Mouse (Mus musculus): ENCODE data around the gene Borcs6. TPM values are rescaled to one million over a fixed set of nuclear protein-coding genes. Genes with fewer than 3 reads are reported as not detected.
"Not testable (repeated sequence)": the region's sequence is repeated elsewhere in the genome, so short reads cannot be mapped to it uniquely, and the experiment has no call there.

Gene Borcs6
- polyA plus RNA-seq, 1 experiment from 2014 or later: 8.0 TPM

- Histone ChIP-seq H3K9ac (ENCODE audit: low read depth, low read length) (0 out of 2 replicates have a peak overlapping the region, but pooled peaks have one; percentile 14), H3K4me2 (ENCODE audit: low read depth, low read length) (no peak overlapping the region), H3K36me3 (ENCODE audit: control insufficient read depth, insufficient read depth, low read length) (peaks cover 2% of the 10 kb centered on the region; the same call in 1 of the 2 replicates), H3K27ac (ENCODE audit: low read length) (peak overlapping the region; percentile 9; the same call in 1 of the 2 replicates), H3K4me3 (ENCODE audit: low read length) (no peak overlapping the region), H3K27me3 (replicated peaks; ENCODE audit: control insufficient read depth, insufficient read depth, low read length) (no peaks in the 10 kb centered on the region), H3K9me3 (ENCODE audit: control insufficient read depth, low read length) (no peaks in the 10 kb centered on the region), H3K4me1 (ENCODE audit: control insufficient read depth, insufficient read depth, low read length) (peaks cover 40% of the 10 kb centered on the region)
- ATAC-seq: no peak
- WGBS: 55% methylated on average over 7 of the region's 7 CpGs
These were observed 32.3 kb downstream of the Borcs6 start for GRCm38 (mm10) chr11:69091566-69092385.

DNA sequence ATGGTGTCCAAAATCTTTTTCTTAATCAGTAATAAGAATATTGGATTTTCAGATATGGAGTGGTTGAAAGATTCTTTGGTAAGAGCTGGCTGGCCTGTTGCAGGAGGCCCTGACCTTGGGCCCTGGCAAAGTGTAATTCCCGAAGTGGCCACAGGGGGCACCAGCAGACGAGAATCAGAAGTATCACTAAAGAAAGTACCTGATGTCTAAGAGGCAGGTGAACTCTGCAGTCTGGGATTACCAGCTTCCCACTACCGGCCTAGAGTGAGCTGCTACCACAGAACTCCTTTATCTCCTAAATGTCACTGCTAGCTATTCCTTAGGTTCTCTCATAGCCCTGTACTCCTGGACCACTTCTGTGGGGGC, 32.9 kb downstream of the Borcs6 start:
- no peaks in the 10 kb centered on the region for H3K9me3 ChIP-seq (ENCODE audit: control insufficient read depth, low read length)
- ATAC-seq: no peak
- WGBS: 2% methylated on average over 3 of the region's 3 CpGs
- no peak overlapping the region for H3K27ac ChIP-seq (ENCODE audit: low read length)
- no peak overlapping the region for H3K4me3 ChIP-seq (ENCODE audit: low read length)
- H3K4me2 ChIP-seq (ENCODE audit: low read depth, low read length): no peak overlapping the region
- H3K27me3 ChIP-seq (replicated peaks; ENCODE audit: control insufficient read depth, insufficient read depth, low read length): no peaks in the 10 kb centered on the region
- no peak overlapping the region for H3K9ac ChIP-seq (ENCODE audit: low read depth, low read length)
- peaks cover 2% of the 10 kb centered on the region; the same call in 1 of the 2 replicates for H3K36me3 ChIP-seq (ENCODE audit: control insufficient read depth, insufficient read depth, low read length)
- H3K4me1 ChIP-seq (ENCODE audit: control insufficient read depth, insufficient read depth, low read length): peaks cover 38% of the 10 kb centered on the region

GRCm38 (mm10) chr11:69092871-69093270, 33.4 kb downstream of the Borcs6 start:
- Histone ChIP-seq H3K4me2 (ENCODE audit: low read depth, low read length) (no peak overlapping the region), H3K4me3 (ENCODE audit: low read length) (no peak overlapping the region), H3K27ac (ENCODE audit: low read length) (no peak overlapping the region), H3K9ac (ENCODE audit: low read depth, low read length) (no peak overlapping the region), H3K27me3 (replicated peaks; ENCODE audit: control insufficient read depth, insufficient read depth, low read length) (no peaks in the 10 kb centered on the region), H3K36me3 (ENCODE audit: control insufficient read depth, insufficient read depth, low read length) (peaks cover 2% of the 10 kb centered on the region; the same call in 1 of the 2 replicates), H3K9me3 (ENCODE audit: control insufficient read depth, low read length) (no peaks in the 10 kb centered on the region), H3K4me1 (ENCODE audit: control insufficient read depth, insufficient read depth, low read length) (peaks cover 39% of the 10 kb centered on the region)
- no peak for ATAC-seq
- WGBS: 86% methylated on average over 4 of the region's 4 CpGs

- not testable (repeated sequence) for H3K9ac ChIP-seq (ENCODE audit: low read depth, low read length); H3K4me3 ChIP-seq (ENCODE audit: low read length); H3K27ac ChIP-seq (ENCODE audit: low read length); H3K4me2 ChIP-seq (ENCODE audit: low read depth, low read length); H3K36me3 ChIP-seq (ENCODE audit: control insufficient read depth, insufficient read depth, low read length); ATAC-seq; H3K9me3 ChIP-seq (ENCODE audit: control insufficient read depth, low read length); H3K27me3 ChIP-seq (replicated peaks; ENCODE audit: control insufficient read depth, insufficient read depth, low read length)
- WGBS: 89% methylated on average over 7 of the region's 7 CpGs
- peaks cover 46% of the 10 kb centered on the region for H3K4me1 ChIP-seq (ENCODE audit: control insufficient read depth, insufficient read depth, low read length)
These were observed 34.3 kb downstream of the Borcs6 start for GRCm38 (mm10) chr11:69093856-69094255.

- peak within 1 kb of the TSS; percentile 99 for H3K27ac ChIP-seq (ENCODE audit: low read length)
- no peaks in the 10 kb centered on the region for H3K9me3 ChIP-seq (ENCODE audit: control insufficient read depth, low read length)
- no peaks in the 10 kb centered on the region for H3K27me3 ChIP-seq (replicated peaks; ENCODE audit: control insufficient read depth, insufficient read depth, low read length)
- H3K9ac ChIP-seq (ENCODE audit: low read depth, low read length): peak within 1 kb of the TSS; percentile 89
- H3K36me3 ChIP-seq (ENCODE audit: control insufficient read depth, insufficient read depth, low read length): peaks cover 2% of the 10 kb centered on the region; the same call in 1 of the 2 replicates
- peak; percentile 90 for ATAC-seq
- peak within 1 kb of the TSS; percentile 90 for H3K4me2 ChIP-seq (ENCODE audit: low read depth, low read length)
- H3K4me3 ChIP-seq (ENCODE audit: low read length): peak within 1 kb of the TSS; percentile 84
- under 1% methylated on average over 37 of the region's 37 CpGs for WGBS
- H3K4me1 ChIP-seq (ENCODE audit: control insufficient read depth, insufficient read depth, low read length): peaks cover 47% of the 10 kb centered on the region
These were observed 35.3 kb downstream of the Borcs6 start, which contains the start of gene Per1 for GRCm38 (mm10) chr11:69094697-69095429. Gene Per1, plus strand, starts transcription at chr11:69095217.

GRCm38 (mm10) chr11:69095511-69096231, 36.2 kb downstream of the Borcs6 start:
- 3% methylated on average over 27 of the region's 27 CpGs for whole genome bisulfite sequencing
- peaks cover 47% of the 10 kb centered on the region for H3K4me1 ChIP-seq (ENCODE audit: control insufficient read depth, insufficient read depth, low read length)

DNA sequence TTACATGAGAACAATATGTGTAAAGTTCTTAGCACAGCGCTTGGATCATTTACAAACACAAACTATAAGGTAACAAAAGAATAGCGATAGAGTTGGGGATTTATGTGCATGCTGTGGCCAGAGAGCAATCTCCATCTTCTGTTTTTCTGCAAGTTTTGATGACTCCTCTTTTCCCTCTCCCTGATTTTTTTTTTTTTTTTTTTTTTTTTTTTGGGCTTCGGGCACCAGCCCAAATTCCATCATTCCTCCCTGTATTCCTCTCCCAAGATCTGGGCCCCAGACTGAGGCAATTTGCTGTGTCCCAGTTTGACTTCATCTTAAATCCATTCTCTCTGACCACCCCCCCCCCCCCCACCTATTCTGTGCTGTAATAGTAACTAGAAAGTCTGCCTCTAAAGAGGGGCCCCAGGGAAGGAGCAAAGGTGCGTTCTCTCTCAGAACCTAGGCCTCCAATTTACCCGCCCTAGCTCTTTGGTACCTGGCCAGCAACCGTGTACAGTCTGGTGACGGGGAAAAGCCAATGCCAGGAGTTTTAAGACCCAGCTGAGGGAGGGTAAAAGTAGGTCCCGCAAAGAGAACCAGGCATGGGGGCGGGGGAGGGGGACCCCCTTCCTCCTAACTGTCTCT, 37.0 kb downstream of the Borcs6 start:
- 10% methylated on average over 9 of the region's 9 CpGs for WGBS
- Histone ChIP-seq H3K27ac (ENCODE audit: low read length) (peak overlapping the region; percentile 99), H3K4me3 (ENCODE audit: low read length) (peak overlapping the region; percentile 84), H3K9ac (ENCODE audit: low read depth, low read length) (peak overlapping the region; percentile 89), H3K27me3 (replicated peaks; ENCODE audit: control insufficient read depth, insufficient read depth, low read length) (no peaks in the 10 kb centered on the region), H3K4me2 (ENCODE audit: low read depth, low read length) (peak overlapping the region; percentile 90), H3K9me3 (ENCODE audit: control insufficient read depth, low read length) (no peaks in the 10 kb centered on the region), H3K4me1 (ENCODE audit: control insufficient read depth, insufficient read depth, low read length) (peaks cover 41% of the 10 kb centered on the region), H3K36me3 (ENCODE audit: control insufficient read depth, insufficient read depth, low read length) (peaks cover 2% of the 10 kb centered on the region)
- ATAC-seq: peak; percentile 14

More at GRCm38 (mm10) chr11:69095511-69096231, 36.2 kb downstream of the Borcs6 start:
- Histone ChIP-seq H3K9me3 (ENCODE audit: control insufficient read depth, low read length) (no peaks in the 10 kb centered on the region), H3K4me2 (ENCODE audit: low read depth, low read length) (peak overlapping the region; percentile 90), H3K9ac (ENCODE audit: low read depth, low read length) (peak overlapping the region; percentile 89), H3K4me3 (ENCODE audit: low read length) (peak overlapping the region; percentile 84), H3K36me3 (ENCODE audit: control insufficient read depth, insufficient read depth, low read length) (peaks cover 2% of the 10 kb centered on the region; the same call in 1 of the 2 replicates), H3K27ac (ENCODE audit: low read length) (peak overlapping the region; percentile 99), H3K27me3 (replicated peaks; ENCODE audit: control insufficient read depth, insufficient read depth, low read length) (no peaks in the 10 kb centered on the region)
- no peak for ATAC-seq

DNA sequence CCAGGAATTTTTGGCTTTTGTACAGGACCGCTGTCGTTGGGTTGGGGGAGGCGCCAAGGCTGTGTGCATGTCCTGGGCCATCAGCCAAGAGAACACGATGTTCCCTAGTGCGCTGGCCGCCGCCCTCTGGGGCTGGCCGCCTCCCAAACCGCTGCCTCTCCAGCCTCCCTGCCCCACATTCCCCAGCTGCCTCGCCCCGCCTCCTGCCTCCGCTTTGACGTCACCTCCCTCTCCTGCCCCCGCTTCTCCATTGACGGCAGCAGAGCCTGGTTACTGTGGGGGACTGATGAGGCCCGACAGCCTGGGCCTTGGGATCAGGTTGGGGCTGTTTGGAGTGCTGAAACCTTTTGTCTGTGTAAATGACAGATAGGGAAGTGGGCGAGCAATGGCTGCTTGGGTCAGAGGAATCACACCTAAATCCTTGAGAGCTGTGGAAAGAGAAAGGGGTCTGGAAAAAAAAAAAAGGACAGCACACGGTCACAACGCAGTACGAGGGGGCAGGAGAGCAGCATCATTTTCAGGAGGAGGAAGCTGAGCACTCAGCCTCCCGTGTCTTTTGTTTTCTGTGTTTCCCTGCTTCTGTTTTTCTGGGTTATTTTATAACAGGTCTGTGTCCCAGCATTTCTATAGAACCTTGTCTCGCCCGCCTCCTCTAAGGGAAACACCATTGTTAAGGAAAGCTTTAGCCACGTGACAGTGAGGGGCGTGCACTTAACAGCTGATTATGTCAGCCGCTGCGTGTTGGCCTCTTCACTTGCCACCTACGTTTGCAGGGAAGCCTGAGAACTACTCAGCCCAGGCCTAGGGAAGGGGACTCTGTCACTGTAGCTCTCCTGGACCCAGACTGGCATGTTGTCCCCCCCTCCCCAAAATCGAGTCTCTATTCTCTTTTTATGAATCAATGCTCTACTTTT, 37.7 kb downstream of the Borcs6 start:
- peak overlapping the region; percentile 90 for H3K4me2 ChIP-seq (ENCODE audit: low read depth, low read length)
- peak overlapping the region; percentile 89 for H3K9ac ChIP-seq (ENCODE audit: low read depth, low read length)
- no peaks in the 10 kb centered on the region for H3K27me3 ChIP-seq (replicated peaks; ENCODE audit: control insufficient read depth, insufficient read depth, low read length)
- WGBS: 3% methylated on average over 29 of the region's 29 CpGs
- H3K4me1 ChIP-seq (ENCODE audit: control insufficient read depth, insufficient read depth, low read length): peaks cover 36% of the 10 kb centered on the region
- peak overlapping the region; percentile 84 for H3K4me3 ChIP-seq (ENCODE audit: low read length)
- H3K36me3 ChIP-seq (ENCODE audit: control insufficient read depth, insufficient read depth, low read length): peaks cover 9% of the 10 kb centered on the region
- peak overlapping the region; percentile 99 for H3K27ac ChIP-seq (ENCODE audit: low read length)
- H3K9me3 ChIP-seq (ENCODE audit: control insufficient read depth, low read length): no peaks in the 10 kb centered on the region
- ATAC-seq: peak; percentile 63

Data from intestine, embryonic 16.5 days (tissue).